Mouse (Mus musculus): ENCODE results near the gene Eif5a.

DNA sequence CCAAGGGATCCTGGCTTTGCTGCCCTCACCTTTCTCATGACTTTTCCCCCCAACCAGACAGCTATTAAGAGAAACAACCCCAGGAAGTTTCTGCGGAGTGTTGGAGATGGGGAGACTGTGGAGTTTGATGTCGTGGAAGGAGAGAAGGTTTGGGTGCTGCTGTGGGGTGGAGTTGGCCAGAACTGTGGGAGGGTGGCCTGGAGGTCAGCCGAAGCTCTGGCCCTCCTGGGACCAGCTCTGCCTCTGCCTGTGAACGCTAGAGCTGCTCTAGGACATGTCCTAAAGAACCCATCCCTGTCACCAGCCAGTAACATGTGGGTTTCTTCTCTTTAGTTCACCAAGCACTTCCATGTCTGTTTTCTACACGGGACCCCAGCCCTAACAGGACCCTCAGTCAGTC lies 17.4 kb upstream of the Eif5a start:
- no peak for TF ChIP-seq CTCF (conservative IDR thresholded peaks at IDR 0.05; ENCODE audit: insufficient read depth, insufficient read length, low read depth, low read length)
- TF ChIP-seq POLR2A (IDR thresholded peaks at IDR 0.05; ENCODE audit: low read depth, low read length): no peak

Data from kidney, adult 2 months (tissue).